Mouse (Mus musculus) urinary bladder, adult 2 months (tissue): ENCODE data around the gene Lmna. TPM values are rescaled to one million over a fixed set of nuclear protein-coding genes. Genes with fewer than 3 reads are reported as not detected.
A peak's percentile ranks its signal among the peaks of the same experiment; 100 is the strongest.

Source experiments
- DNase-seq: peaks from one replicate; pipeline ENCODE4 v3.0.0; 2022; ENCODE audit warnings: low spot score
- polyA plus RNA-seq: library from polyadenylated mRNA; depleted of rRNA; stranded (reverse); fragments of >200 nt; gene quantifications from 2 replicates; pipeline ENCODE4 v1.2.3, GENCODE M21; 2012

Lmna gene
- polyA plus RNA-seq, 1 experiment: 171 TPM

GRCm38 (mm10) chr3:88521156-88521555 lies 11.4 kb upstream of the Lmna start:
- DNase-seq: no peak

- DNase-seq: no peak
These were observed 10.3 kb upstream of the Lmna start for GRCm38 (mm10) chr3:88520078-88520477.

GRCm38 (mm10) chr3:88518411-88518810 lies 8.7 kb upstream of the Lmna start:
- no peak for DNase-seq

GRCm38 (mm10) chr3:88516407-88516806 lies 6.7 kb upstream of the Lmna start:
- DNase-seq: no peak

- DNase-seq: no peak
These were observed 5.3 kb upstream of the Lmna start for GRCm38 (mm10) chr3:88515095-88515386.

GRCm38 (mm10) chr3:88514231-88515094 lies 4.7 kb upstream of the Lmna start:
- no peak for DNase-seq

GRCm38 (mm10) chr3:88513546-88514115 lies 3.9 kb upstream of the Lmna start:
- DNase-seq: no peak

- no peak for DNase-seq
These were observed 3.3 kb upstream of the Lmna start for GRCm38 (mm10) chr3:88512896-88513545.

- no peak for DNase-seq
These were observed 2.6 kb upstream of the Lmna start for GRCm38 (mm10) chr3:88512141-88512895.

GRCm38 (mm10) chr3:88511559-88511958 lies 1.8 kb upstream of the Lmna start:
- DNase-seq: no peak

- no peak for DNase-seq
These were observed 899 bp upstream of the Lmna start for GRCm38 (mm10) chr3:88510421-88511289.

- no peak for DNase-seq
These were observed 506 bp downstream of the Lmna start for GRCm38 (mm10) chr3:88509250-88509649.

GRCm38 (mm10) chr3:88505765-88506164 lies 4.0 kb downstream of the Lmna start:
- no peak for DNase-seq

- no peak for DNase-seq
These were observed 4.7 kb downstream of the Lmna start for GRCm38 (mm10) chr3:88505081-88505480.

GRCm38 (mm10) chr3:88503881-88504746 lies 5.6 kb downstream of the Lmna start:
- DNase-seq: no peak

- no peak for DNase-seq
These were observed 6.3 kb downstream of the Lmna start for GRCm38 (mm10) chr3:88503505-88503863.

- DNase-seq: peak; percentile 87
These were observed 6.9 kb downstream of the Lmna start for GRCm38 (mm10) chr3:88502641-88503504.

- DNase-seq: no peak
These were observed 7.7 kb downstream of the Lmna start for GRCm38 (mm10) chr3:88502031-88502571.

GRCm38 (mm10) chr3:88501366-88502030 lies 8.3 kb downstream of the Lmna start:
- no peak for DNase-seq
